Mouse (Mus musculus) cerebellum, adult 2 months (tissue): ENCODE measurements around the gene Ppargc1a.

Experiments
- CTCF ChIP-seq: fragments of 200-500 bp; IDR thresholded peaks from 2 replicates; pipeline ENCODE4 v1.5.1; 2011; ENCODE audit warnings: low read depth, mild to moderate bottlenecking, control low read depth, low read length, moderate library complexity, borderline replicate concordance; ENCODE audit not compliant: insufficient read depth
- POLR2A ChIP-seq: fragments of 200-500 bp; IDR thresholded peaks from 2 replicates; pipeline ENCODE4 v1.6.1; 2011; ENCODE audit warnings: low read length, control low read depth, borderline replicate concordance; ENCODE audit not compliant: insufficient read depth

DNA sequence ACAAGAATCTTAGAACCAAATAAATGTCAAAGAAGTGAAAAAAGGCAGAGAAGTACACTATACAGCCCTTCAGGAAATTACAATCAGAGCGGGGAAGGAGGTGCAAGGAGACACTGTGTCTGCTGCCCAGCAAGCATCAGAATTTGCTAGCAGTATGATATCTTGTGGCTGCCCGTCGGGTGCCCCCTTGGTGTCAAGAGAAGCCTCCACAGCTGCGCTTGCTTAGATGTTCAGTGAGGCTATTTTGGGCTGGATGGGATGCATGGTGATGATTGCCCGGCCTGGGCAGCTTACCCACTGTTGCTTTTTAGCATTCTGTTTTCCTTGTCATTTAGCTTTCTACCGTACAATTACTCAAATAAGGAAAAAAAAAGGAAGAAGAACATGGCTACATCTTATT is 32.0 kb upstream of the Ppargc1a start:
- TF ChIP-seq POLR2A: no peak
- no peak for TF ChIP-seq CTCF
